Mouse (Mus musculus) hindbrain, embryonic 16.5 days (tissue): Measurements from ENCODE around the gene Camkmt. TPM values are rescaled to one million over a fixed set of nuclear protein-coding genes. Genes with fewer than 3 reads are reported as not detected.

Experiments used
- ATAC-seq: fragments of 200-750 bp; cut with Nextera tagmentation; 2 replicates; pipeline ENCODE4 v1.8.0; 2017; ENCODE audit warnings: moderate TSS enrichment, moderate library complexity
- H3K27ac ChIP-seq: fragments of 300-500 bp; sonication (generic); 2 replicates; pipeline ENCODE4 v1.5.1; 2014; ENCODE audit warnings: low read depth, mild to moderate bottlenecking, control low read depth, low read length, moderate library complexity
- H3K27me3 ChIP-seq: fragments of 300-500 bp; sonication (generic); replicated peaks from 2 replicates; pipeline ENCODE4 v1.6.1; 2014; ENCODE audit warnings: low read length; ENCODE audit not compliant: control insufficient read depth, insufficient read depth
- H3K36me3 ChIP-seq: fragments of 300-500 bp; sonication (generic); 2 replicates; pipeline ENCODE4 v1.6.1; 2014; ENCODE audit warnings: mild to moderate bottlenecking, low read length, moderate library complexity, mixed read lengths; ENCODE audit not compliant: control insufficient read depth, insufficient read depth
- H3K4me1 ChIP-seq: fragments of 300-500 bp; sonication (generic); 2 replicates; pipeline ENCODE4 v1.6.1; 2014; ENCODE audit warnings: low read depth, low read length; ENCODE audit not compliant: control insufficient read depth, insufficient read depth
- H3K4me2 ChIP-seq: fragments of 300-500 bp; sonication (generic); 2 replicates; pipeline ENCODE4 v1.6.1; 2014; ENCODE audit warnings: mild to moderate bottlenecking, low read length, control low read depth, moderate library complexity
- H3K4me3 ChIP-seq: fragments of 300-500 bp; sonication (generic); 2 replicates; pipeline ENCODE4 v1.5.1; 2014; ENCODE audit warnings: mild to moderate bottlenecking, low read length, control low read depth, moderate library complexity
- H3K9ac ChIP-seq: fragments of 300-500 bp; sonication (generic); 2 replicates; pipeline ENCODE4 v1.6.1; 2014; ENCODE audit warnings: low read depth, mild to moderate bottlenecking, control low read depth, low read length, moderate library complexity
- H3K9me3 ChIP-seq: fragments of 300-500 bp; sonication (generic); 2 replicates; pipeline ENCODE4 v1.6.1; 2014; ENCODE audit warnings: mild to moderate bottlenecking, low read length, moderate library complexity; ENCODE audit not compliant: control insufficient read depth
- WGBS: fragments of 180-500 bp; shearing (Covaris S2); extraction: QIAGEN DNeasy Blood & Tissue Kit; methylation state at CpG from one replicate; pipeline ENCODE4 v1.1.7; 2014; 5-methylcytosine and 5-hydroxymethylcytosine counted together
- polyA plus RNA-seq: library from polyadenylated mRNA; unstranded; fragments of >200 nt; fragmentation: Nextera tagmentation; extraction: Ambion mirVana; gene quantifications from 2 replicates; pipeline ENCODE4 v1.2.1, GENCODE M21; 2015

Gene Camkmt
- 20.1 and 22.9 TPM in 2 replicates for polyA plus RNA-seq

DNA sequence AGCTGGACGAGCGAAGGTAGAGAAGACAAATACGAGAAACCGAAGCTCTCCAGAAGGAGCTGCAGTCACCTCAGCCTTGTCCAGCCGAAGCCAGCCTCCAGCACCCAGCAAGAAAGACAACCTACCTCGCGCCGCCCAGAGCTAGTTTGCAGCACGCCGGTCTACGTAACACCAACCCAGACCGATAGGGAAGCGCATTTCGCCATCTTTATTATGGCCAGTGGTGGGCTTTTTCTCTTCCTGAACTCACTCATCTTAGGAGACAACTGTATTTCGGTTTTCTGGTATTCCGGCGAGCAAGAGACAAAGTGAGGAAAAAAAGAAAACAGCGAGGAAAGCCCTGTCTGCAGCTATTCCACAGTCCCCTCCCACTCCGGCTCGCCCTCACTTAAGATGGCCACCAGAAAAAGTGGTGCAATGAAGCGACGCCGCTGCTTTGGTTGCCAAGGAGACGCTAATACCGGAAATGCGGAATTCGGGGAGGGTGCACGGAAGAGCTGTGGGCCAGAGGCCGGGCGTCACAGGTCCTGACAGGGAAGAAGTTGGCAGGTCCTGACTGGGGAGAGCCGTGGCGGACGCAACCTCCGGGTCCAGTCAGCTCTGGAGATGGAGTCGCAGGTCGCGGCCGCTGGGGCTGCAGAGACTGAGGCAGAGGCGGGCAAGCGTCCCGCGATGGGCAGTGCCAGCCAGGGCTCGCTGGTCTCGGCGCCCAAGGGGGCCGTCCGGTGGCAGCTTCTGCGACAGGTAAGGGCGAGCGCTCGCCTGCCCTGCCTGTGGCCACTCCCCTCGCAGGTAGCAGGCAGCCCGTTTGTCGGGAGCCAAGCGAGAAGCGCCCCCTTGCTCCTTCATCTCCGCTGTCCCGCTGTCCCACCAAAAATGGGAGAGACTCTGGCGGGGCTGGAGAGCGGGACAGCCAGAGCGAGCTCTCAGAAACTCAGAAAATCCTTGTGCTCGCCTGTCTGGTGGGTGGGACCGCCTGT lies at the start of gene Camkmt, which contains the start of gene Prepl:
Gene Camkmt, plus strand, starts transcription at position 433 of the 980 bp plus-strand sequence.
Gene Prepl, minus strand, starts transcription at position 122 of the 980 bp plus-strand sequence.
- Histone ChIP-seq H3K36me3 (no peaks in the 10 kb centered on the region), H3K27ac (peak within 1 kb of the TSS; percentile 92), H3K27me3 (no peaks in the 10 kb centered on the region), H3K9ac (peak within 1 kb of the TSS; percentile 91), H3K9me3 (no peaks in the 10 kb centered on the region), H3K4me2 (peak within 1 kb of the TSS; percentile 87), H3K4me3 (peak within 1 kb of the TSS; percentile 93), H3K4me1 (peaks cover 18% of the 10 kb centered on the region)
- peak; percentile 97 for ATAC-seq
- WGBS = under 1% methylated on average over 57 of the region's 63 CpGs

DNA sequence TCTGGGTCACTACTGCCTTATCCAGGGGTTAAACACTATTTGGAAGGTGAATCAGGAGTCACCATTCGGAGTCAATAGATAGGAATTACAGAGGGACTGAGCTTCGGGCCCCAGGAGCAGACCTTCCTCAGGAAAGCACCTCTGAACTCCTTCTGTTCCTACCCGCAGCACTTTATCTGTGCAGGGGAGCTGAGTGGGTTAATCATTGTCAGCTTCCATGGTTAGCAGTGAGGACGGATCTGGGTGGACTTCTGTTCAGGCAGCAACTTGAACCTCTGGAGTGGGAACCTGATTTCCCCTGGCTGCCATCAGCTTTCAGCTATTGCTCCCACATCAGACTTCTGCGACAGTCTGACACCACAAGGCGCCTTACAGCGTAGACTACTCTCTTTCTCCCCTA lies 49.4 kb upstream of the Camkmt start:
- Histone ChIP-seq H3K36me3 (no peaks in the 10 kb centered on the region), H3K4me2 (no peak overlapping the region), H3K9me3 (no peaks in the 10 kb centered on the region), H3K4me1 (no peaks in the 10 kb centered on the region), H3K27me3 (no peaks in the 10 kb centered on the region), H3K27ac (no peak overlapping the region), H3K4me3 (no peak overlapping the region), H3K9ac (no peak overlapping the region)
- no peak for ATAC-seq
- WGBS = 75% methylated on average over 7 of the region's 7 CpGs

DNA sequence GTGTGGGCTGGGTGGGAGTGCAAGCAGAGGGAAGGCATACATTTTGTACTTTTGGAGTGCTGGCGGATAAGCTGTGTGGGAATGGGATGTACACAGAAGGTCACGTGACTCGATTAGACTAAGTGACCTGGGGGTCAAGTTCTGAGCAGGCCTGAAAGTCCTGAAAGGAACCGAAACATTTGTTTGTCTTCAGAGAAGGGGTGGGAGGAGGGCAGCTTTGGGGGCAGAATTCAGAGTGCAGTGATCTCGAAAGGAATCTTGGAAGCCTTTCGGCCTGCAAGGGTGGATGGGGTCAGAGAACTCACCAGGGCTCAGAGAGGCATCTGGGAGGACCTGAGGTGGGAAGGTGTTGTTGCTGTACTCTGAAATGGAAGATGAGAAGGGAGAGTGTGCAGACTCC lies 47.9 kb upstream of the Camkmt start:
- no peak overlapping the region for H3K4me2 ChIP-seq
- H3K27ac ChIP-seq = no peak overlapping the region
- H3K9ac ChIP-seq = no peak overlapping the region
- WGBS = 70% methylated on average over 6 of the region's 6 CpGs
- H3K9me3 ChIP-seq = no peaks in the 10 kb centered on the region
- H3K4me1 ChIP-seq = no peaks in the 10 kb centered on the region
- H3K36me3 ChIP-seq = no peaks in the 10 kb centered on the region
- H3K27me3 ChIP-seq = no peaks in the 10 kb centered on the region
- H3K4me3 ChIP-seq = no peak overlapping the region
- no peak for ATAC-seq

- Histone ChIP-seq H3K9me3 (no peaks in the 10 kb centered on the region), H3K27ac (no peak overlapping the region), H3K4me3 (no peak overlapping the region), H3K27me3 (no peaks in the 10 kb centered on the region), H3K36me3 (no peaks in the 10 kb centered on the region), H3K4me2 (no peak overlapping the region), H3K9ac (no peak overlapping the region), H3K4me1 (no peaks in the 10 kb centered on the region)
- WGBS = 87% methylated on average over 6 of the region's 6 CpGs
- ATAC-seq = no peak
Measured at GRCm38 (mm10) chr17:85043404-85043816, 46.9 kb upstream of the Camkmt start.

GRCm38 (mm10) chr17:85044466-85044865 lies 45.9 kb upstream of the Camkmt start:
- Histone ChIP-seq H3K9me3 (no peaks in the 10 kb centered on the region), H3K9ac (no peak overlapping the region), H3K27me3 (no peaks in the 10 kb centered on the region), H3K36me3 (no peaks in the 10 kb centered on the region), H3K4me2 (no peak overlapping the region), H3K27ac (no peak overlapping the region), H3K4me3 (no peak overlapping the region), H3K4me1 (no peaks in the 10 kb centered on the region)
- no peak for ATAC-seq
- 97% methylated on average over 5 of the region's 5 CpGs for WGBS

GRCm38 (mm10) chr17:85045160-85045559 lies 45.2 kb upstream of the Camkmt start:
- Histone ChIP-seq H3K4me3 (no peak overlapping the region), H3K27me3 (no peaks in the 10 kb centered on the region), H3K9me3 (no peaks in the 10 kb centered on the region), H3K9ac (no peak overlapping the region), H3K36me3 (no peaks in the 10 kb centered on the region), H3K4me2 (no peak overlapping the region), H3K27ac (no peak overlapping the region), H3K4me1 (no peaks in the 10 kb centered on the region)
- no peak for ATAC-seq
- 90% methylated on average over 12 of the region's 12 CpGs for WGBS

DNA sequence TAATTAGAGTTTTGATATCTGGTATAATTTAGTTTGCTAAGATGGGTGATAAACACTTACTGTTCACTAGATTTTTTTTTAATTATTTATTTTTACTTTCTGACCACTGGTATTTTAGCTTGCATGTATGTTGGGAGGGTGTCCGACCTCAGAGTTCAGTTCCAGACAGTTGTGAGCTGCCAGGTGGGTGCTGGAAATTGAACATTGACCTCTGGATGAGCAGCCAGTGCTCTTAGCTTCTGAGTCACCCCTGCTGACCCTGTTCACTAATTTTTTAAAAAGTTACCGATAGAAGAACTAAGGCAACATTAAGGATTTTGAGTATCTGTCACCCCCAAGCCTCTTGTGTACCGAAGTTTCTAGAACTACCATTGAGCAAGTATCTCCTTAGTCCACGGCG lies 42.0 kb upstream of the Camkmt start:
- Histone ChIP-seq H3K27me3 (no peaks in the 10 kb centered on the region), H3K27ac (no peak overlapping the region), H3K4me1 (no peaks in the 10 kb centered on the region), H3K4me3 (no peak overlapping the region), H3K9me3 (no peaks in the 10 kb centered on the region), H3K36me3 (no peaks in the 10 kb centered on the region), H3K4me2 (no peak overlapping the region), H3K9ac (no peak overlapping the region)
- no peak for ATAC-seq
- WGBS = 92% methylated on average over 5 of the region's 5 CpGs

DNA sequence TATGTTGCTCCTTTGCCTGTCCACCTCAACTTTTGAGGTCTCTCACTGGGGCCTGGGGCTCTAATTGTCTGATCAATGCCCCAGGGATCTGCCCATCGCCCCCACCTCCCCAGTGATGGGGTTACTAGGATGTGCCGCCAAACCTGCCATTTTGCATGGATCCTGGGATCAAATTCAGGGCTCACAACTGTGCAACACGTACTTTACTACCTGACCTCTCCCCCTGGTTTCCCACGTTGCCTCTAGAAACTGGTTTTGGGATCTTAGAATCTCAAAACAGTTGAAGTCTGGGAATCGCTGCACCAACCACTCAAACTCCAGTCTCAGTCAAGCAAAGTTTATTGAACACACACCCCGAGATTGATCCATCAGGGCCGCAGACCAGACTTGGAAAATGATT lies 32.1 kb upstream of the Camkmt start:
- no peak for ATAC-seq
- Histone ChIP-seq H3K4me3 (no peak overlapping the region), H3K4me1 (no peaks in the 10 kb centered on the region), H3K36me3 (peaks cover 4% of the 10 kb centered on the region), H3K9ac (no peak overlapping the region), H3K27me3 (no peaks in the 10 kb centered on the region), H3K27ac (no peak overlapping the region), H3K9me3 (no peaks in the 10 kb centered on the region), H3K4me2 (no peak overlapping the region)
- 92% methylated on average over 7 of the region's 7 CpGs for WGBS

DNA sequence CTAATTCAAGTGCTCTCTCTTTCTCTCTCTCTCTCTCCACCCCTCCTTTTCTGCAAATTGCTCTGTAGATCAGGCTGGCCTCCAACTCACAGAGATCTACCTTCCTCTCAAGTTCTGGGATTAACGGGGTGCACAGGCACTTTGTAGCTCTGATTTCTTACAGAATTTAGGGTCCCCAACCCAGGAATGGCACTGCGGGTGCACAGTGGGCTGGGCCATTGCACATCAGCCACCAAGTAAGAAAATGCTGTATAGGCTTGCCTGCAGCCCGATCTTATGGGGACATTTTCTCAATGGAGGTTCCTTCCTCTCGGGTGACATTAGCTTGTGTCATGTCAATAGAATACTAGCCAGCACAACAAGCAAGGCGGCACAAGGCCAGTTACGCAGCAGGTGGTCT lies 31.2 kb upstream of the Camkmt start:
- Histone ChIP-seq H3K4me3 (no peak overlapping the region), H3K9ac (no peak overlapping the region), H3K27ac (no peak overlapping the region), H3K36me3 (peaks cover 11% of the 10 kb centered on the region), H3K27me3 (no peaks in the 10 kb centered on the region), H3K4me2 (no peak overlapping the region), H3K4me1 (no peaks in the 10 kb centered on the region), H3K9me3 (no peaks in the 10 kb centered on the region)
- no peak for ATAC-seq
- 86% methylated on average over 6 of the region's 6 CpGs for WGBS
